Mouse (Mus musculus) olfactory bulb, adult 2 months (tissue): ENCODE results near the gene Col23a1.

Experiments
- CTCF ChIP-seq: fragments of 200-500 bp; IDR thresholded peaks from 2 replicates; pipeline ENCODE4 v1.5.1; 2012; ENCODE audit warnings: low read depth, mild to moderate bottlenecking, low read length, moderate library complexity; ENCODE audit not compliant: insufficient read depth
- POLR2A ChIP-seq: fragments of 200-500 bp; IDR thresholded peaks from 2 replicates; pipeline ENCODE4 v1.6.1; 2012; ENCODE audit warnings: mild to moderate bottlenecking, low read depth, low read length, moderate library complexity; ENCODE audit not compliant: insufficient read depth

- TF ChIP-seq CTCF (no peak), POLR2A (no peak)
These were observed 262.4 kb downstream of the Col23a1 start for GRCm38 (mm10) chr11:51552091-51552490.
